Mouse (Mus musculus): ENCODE data around the gene Ncaph2.

Gene Ncaph2

GRCm38 (mm10) chr15:89355241-89356187 lies at the start of gene Ncaph2, which contains the start of gene Lmf2:
Gene Ncaph2, plus strand, starts transcription at chr15:89355719.
Gene Lmf2, minus strand, starts transcription at chr15:89355659.
- DNase-seq, result peak; percentile 96

GRCm38 (mm10) chr15:89305966-89306365 lies 49.6 kb upstream of the Ncaph2 start:
- DNase-seq, result no peak

- DNase-seq, result no peak
Measured at GRCm38 (mm10) chr15:89307461-89307860, 48.1 kb upstream of the Ncaph2 start.

GRCm38 (mm10) chr15:89308406-89309139 lies 46.9 kb upstream of the Ncaph2 start:
- DNase-seq, result peak; percentile 8

- DNase-seq, result peak; percentile 87
Measured at GRCm38 (mm10) chr15:89309962-89310498, 45.5 kb upstream of the Ncaph2 start.

- DNase-seq, result peak; percentile 6
Measured at GRCm38 (mm10) chr15:89313359-89313758, 42.2 kb upstream of the Ncaph2 start.

GRCm38 (mm10) chr15:89314107-89314506 lies 41.4 kb upstream of the Ncaph2 start:
- no peak for DNase-seq

GRCm38 (mm10) chr15:89314511-89315189 lies 40.9 kb upstream of the Ncaph2 start:
- DNase-seq, result peak; percentile 57

GRCm38 (mm10) chr15:89315190-89315731 lies 40.3 kb upstream of the Ncaph2 start, which contains the start of gene Sbf1:
Gene Sbf1, minus strand, starts transcription at chr15:89315311.
- DNase-seq, result peak; percentile 97

- DNase-seq, result peak; percentile 56
Measured at GRCm38 (mm10) chr15:89316146-89316545, 39.4 kb upstream of the Ncaph2 start.

- no peak for DNase-seq
Measured at GRCm38 (mm10) chr15:89321264-89321663, 34.3 kb upstream of the Ncaph2 start.

GRCm38 (mm10) chr15:89322670-89323522 lies 32.6 kb upstream of the Ncaph2 start, which contains the start of gene Adm2:
Gene Adm2, plus strand, starts transcription at chr15:89322720.
- no peak for DNase-seq

GRCm38 (mm10) chr15:89323656-89324055 lies 31.9 kb upstream of the Ncaph2 start:
- DNase-seq, result no peak

GRCm38 (mm10) chr15:89326441-89326840 lies 29.1 kb upstream of the Ncaph2 start:
- no peak for DNase-seq

- DNase-seq, result no peak
Measured at GRCm38 (mm10) chr15:89334271-89334670, 21.2 kb upstream of the Ncaph2 start, which contains the start of gene Miox. Gene Miox, plus strand, starts transcription at chr15:89334398.

- DNase-seq, result no peak
Measured at GRCm38 (mm10) chr15:89334774-89335537, 20.6 kb upstream of the Ncaph2 start.

- no peak for DNase-seq
Measured at GRCm38 (mm10) chr15:89336422-89336821, 19.1 kb upstream of the Ncaph2 start.

- no peak for DNase-seq
Measured at GRCm38 (mm10) chr15:89339696-89340095, 15.8 kb upstream of the Ncaph2 start.

- DNase-seq, result no peak
Measured at GRCm38 (mm10) chr15:89340136-89340535, 15.4 kb upstream of the Ncaph2 start.

GRCm38 (mm10) chr15:89341678-89342077 lies 13.8 kb upstream of the Ncaph2 start:
- DNase-seq, result no peak
